Mouse (Mus musculus) lung, adult 18-20 months (tissue): ENCODE results near the gene Grb2.
A peak's percentile ranks its signal among the peaks of the same experiment; 100 is the strongest.
"Not testable (repeated sequence)": the region's sequence is repeated elsewhere in the genome, so short reads cannot be mapped to it uniquely, and the experiment has no call there.

ENCODE experiments used
- DNase-seq, 2 experiments: peaks; one replicate each; pipeline ENCODE4 v3.0.0; 2022; ENCODE audit warnings: mixed read lengths in 2 of 2

Grb2 gene

GRCm38 (mm10) chr11:115685954-115686353 lies 22.4 kb downstream of the Grb2 start:
- DNase-seq = no peak

GRCm38 (mm10) chr11:115684877-115685276 lies 23.5 kb downstream of the Grb2 start:
- no peak for DNase-seq

- no peak for DNase-seq
Observed at GRCm38 (mm10) chr11:115683326-115683725, 25.1 kb downstream of the Grb2 start.

- DNase-seq = no peak
Observed at GRCm38 (mm10) chr11:115682411-115682810, 26.0 kb downstream of the Grb2 start.

GRCm38 (mm10) chr11:115679554-115680238 lies 28.7 kb downstream of the Grb2 start:
- no peak for DNase-seq

- no peak for DNase-seq
Observed at GRCm38 (mm10) chr11:115678861-115679260, 29.5 kb downstream of the Grb2 start.

GRCm38 (mm10) chr11:115677511-115677910 lies 30.9 kb downstream of the Grb2 start:
- DNase-seq = no peak

- no peak for DNase-seq
Observed at GRCm38 (mm10) chr11:115676738-115677137, 31.7 kb downstream of the Grb2 start.

- no peak for DNase-seq
Observed at GRCm38 (mm10) chr11:115674235-115674865, 34.0 kb downstream of the Grb2 start.

- DNase-seq = no peak
Observed at GRCm38 (mm10) chr11:115673471-115674234, 34.7 kb downstream of the Grb2 start.

- no peak for DNase-seq
Observed at GRCm38 (mm10) chr11:115672226-115672987, 36.0 kb downstream of the Grb2 start.

- DNase-seq = no peak
Observed at GRCm38 (mm10) chr11:115670451-115671050, 37.8 kb downstream of the Grb2 start.

- DNase-seq = no peak
Observed at GRCm38 (mm10) chr11:115663676-115664335, 44.6 kb downstream of the Grb2 start.

- DNase-seq = no peak
Observed at GRCm38 (mm10) chr11:115660376-115660775, 48.0 kb downstream of the Grb2 start.

GRCm38 (mm10) chr11:115658521-115658920 lies 49.9 kb downstream of the Grb2 start:
- no peak for DNase-seq

GRCm38 (mm10) chr11:115654128-115654527 lies 54.3 kb downstream of the Grb2 start:
- no peak for DNase-seq

GRCm38 (mm10) chr11:115653194-115653593 lies 55.2 kb downstream of the Grb2 start:
- DNase-seq = no peak

- DNase-seq = no peak
Observed at GRCm38 (mm10) chr11:115651680-115652079, 56.7 kb downstream of the Grb2 start.

- no peak for DNase-seq
Observed at GRCm38 (mm10) chr11:115649706-115650105, 58.7 kb downstream of the Grb2 start.

GRCm38 (mm10) chr11:115647459-115647858 lies 60.9 kb downstream of the Grb2 start:
- peak in 1 of 2 experiments; percentile 65 for DNase-seq

- DNase-seq = no peak
Observed at GRCm38 (mm10) chr11:115646439-115646838, 62.0 kb downstream of the Grb2 start.

- DNase-seq = not testable (repeated sequence)
Observed at GRCm38 (mm10) chr11:115645498-115645897, 62.9 kb downstream of the Grb2 start.
